Mouse (Mus musculus) stomach, postnatal 0 days (tissue): ENCODE measurements around the gene Naga. TPM values are rescaled to one million over a fixed set of nuclear protein-coding genes. Genes with fewer than 3 reads are reported as not detected.

Experiments used
- ATAC-seq: fragments of 200-750 bp; cut with Nextera tagmentation; 2 replicates; pipeline ENCODE4 v1.8.0; 2017; ENCODE audit not compliant: low FRiP score, low TSS enrichment
- DNase-seq: peaks from one replicate; pipeline ENCODE4 v3.0.0-alpha.2; 2016; ENCODE audit warnings: low spot score
- H3K27ac ChIP-seq: fragments of 300-500 bp; sonication (generic); replicated peaks from 2 replicates; pipeline ENCODE4 v1.5.1; 2014; ENCODE audit warnings: mild to moderate bottlenecking, control low read depth
- H3K27me3 ChIP-seq: fragments of 300-500 bp; sonication (generic); 2 replicates; pipeline ENCODE4 v1.6.1; 2014; ENCODE audit warnings: low read length; ENCODE audit not compliant: control insufficient read depth, insufficient read depth
- H3K36me3 ChIP-seq: fragments of 300-500 bp; sonication (generic); 2 replicates; pipeline ENCODE4 v1.6.1; 2014; ENCODE audit warnings: low read length, mixed read lengths; ENCODE audit not compliant: control insufficient read depth, insufficient read depth
- H3K4me1 ChIP-seq: fragments of 300-500 bp; sonication (generic); replicated peaks from 2 replicates; pipeline ENCODE4 v1.6.1; 2014; ENCODE audit warnings: antibody characterized with exemption; ENCODE audit not compliant: control insufficient read depth, insufficient read depth
- H3K4me2 ChIP-seq: fragments of 300-500 bp; sonication (generic); replicated peaks from 2 replicates; pipeline ENCODE4 v1.6.1; 2014; ENCODE audit warnings: low read depth, mild to moderate bottlenecking, control low read depth, moderate library complexity
- H3K4me3 ChIP-seq: fragments of 300-500 bp; sonication (generic); 2 replicates; pipeline ENCODE4 v1.5.1; 2014; ENCODE audit warnings: low read depth, low read length, control low read depth
- H3K9ac ChIP-seq: fragments of 300-500 bp; sonication (generic); 2 replicates; pipeline ENCODE4 v1.6.1; 2014; ENCODE audit warnings: mild to moderate bottlenecking, low read length, control low read depth, mixed read lengths
- H3K9me3 ChIP-seq: fragments of 300-500 bp; sonication (generic); 2 replicates; pipeline ENCODE4 v1.6.1; 2016; ENCODE audit warnings: low read length; ENCODE audit not compliant: control insufficient read depth
- CTCF ChIP-seq: IDR thresholded peaks from 2 replicates; pipeline ENCODE4 v1.5.1; 2016; ENCODE audit warnings: antibody characterized with exemption, low read depth, mild to moderate bottlenecking, moderate library complexity
- EP300 ChIP-seq: optimal IDR thresholded peaks from 2 replicates; pipeline ENCODE3; 2016; ENCODE audit warnings: antibody characterized with exemption
- WGBS: fragments of 180-500 bp; shearing (Covaris S2); extraction: QIAGEN DNeasy Blood & Tissue Kit; methylation state at CpG from one replicate; pipeline ENCODE4 v1.1.7; 2014; 5-methylcytosine and 5-hydroxymethylcytosine counted together
- polyA plus RNA-seq: library from polyadenylated mRNA; unstranded; fragments of >200 nt; fragmentation: Nextera tagmentation; extraction: Ambion mirVana; gene quantifications from 2 replicates; pipeline ENCODE4 v1.2.1, GENCODE M21; 2015

The Naga gene
- polyA plus RNA-seq, 1 experiment from 2014 or later: 83.1 TPM

DNA sequence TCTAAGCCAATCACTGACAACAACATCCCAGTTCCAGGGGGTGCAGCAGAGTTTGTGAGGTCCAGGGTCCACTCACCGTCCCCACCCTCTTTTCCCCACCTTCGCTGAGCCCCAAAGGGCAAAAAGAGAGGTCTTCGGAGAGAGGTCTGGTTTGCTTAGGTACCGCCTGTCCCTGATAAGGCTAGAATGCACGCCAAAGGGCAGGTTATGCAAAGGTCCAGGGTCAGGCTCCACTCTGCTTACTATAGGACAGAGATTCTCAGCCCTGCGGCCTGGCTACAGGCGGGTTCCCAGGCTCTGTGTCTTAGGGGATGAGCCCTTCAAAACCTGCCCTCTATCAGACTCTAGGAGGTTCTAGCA lies 40.8 kb upstream of the Naga start:
- TF ChIP-seq CTCF (no peak), EP300 (no peak)
- no peaks in the 10 kb centered on the region for H3K9me3 ChIP-seq
- peak overlapping the region; percentile 72 for H3K4me2 ChIP-seq
- peak overlapping the region; percentile 45 for H3K4me3 ChIP-seq
- no peaks in the 10 kb centered on the region for H3K27me3 ChIP-seq
- peak overlapping the region; percentile 92 for H3K27ac ChIP-seq
- no peaks in the 10 kb centered on the region for H3K36me3 ChIP-seq
- WGBS: 30% methylated on average over 7 of the region's 7 CpGs
- DNase-seq (no peak), ATAC-seq (peak; percentile 31; the same call in 1 of the 2 replicates)
- no peaks in the 10 kb centered on the region; the same call in 1 of the 2 replicates for H3K4me1 ChIP-seq
- peak overlapping the region; percentile 71 for H3K9ac ChIP-seq

- H3K27ac ChIP-seq: peak overlapping the region; percentile 92
- H3K4me3 ChIP-seq: peak overlapping the region; percentile 45; the same call in 1 of the 2 replicates
- DNase-seq: no peak
- TF ChIP-seq CTCF (no peak), EP300 (no peak)
- H3K36me3 ChIP-seq: no peaks in the 10 kb centered on the region
- 35% methylated on average over 15 of the region's 15 CpGs for WGBS
- no peaks in the 10 kb centered on the region; the same call in 1 of the 2 replicates for H3K4me1 ChIP-seq
- 0 out of 2 replicates have a peak overlapping the region, but pooled peaks have one; percentile 18 for H3K9ac ChIP-seq
- no peaks in the 10 kb centered on the region for H3K9me3 ChIP-seq
- no peak for ATAC-seq
- peak overlapping the region; percentile 72 for H3K4me2 ChIP-seq
- no peaks in the 10 kb centered on the region for H3K27me3 ChIP-seq
Observed at GRCm38 (mm10) chr15:82378261-82379180, 39.8 kb upstream of the Naga start.

- Histone ChIP-seq H3K36me3 (no peaks in the 10 kb centered on the region), H3K27ac (peak overlapping the region; percentile 92), H3K27me3 (no peaks in the 10 kb centered on the region), H3K4me3 (no peak overlapping the region), H3K9me3 (no peaks in the 10 kb centered on the region), H3K4me2 (peak overlapping the region; percentile 72), H3K4me1 (no peaks in the 10 kb centered on the region; the same call in 1 of the 2 replicates), H3K9ac (no peak overlapping the region)
- 73% methylated on average over 5 of the region's 5 CpGs for WGBS
- ATAC-seq: no peak
- TF ChIP-seq CTCF (no peak), EP300 (no peak)
- DNase-seq: no peak
Observed at GRCm38 (mm10) chr15:82377701-82378100, 39.0 kb upstream of the Naga start.

DNA sequence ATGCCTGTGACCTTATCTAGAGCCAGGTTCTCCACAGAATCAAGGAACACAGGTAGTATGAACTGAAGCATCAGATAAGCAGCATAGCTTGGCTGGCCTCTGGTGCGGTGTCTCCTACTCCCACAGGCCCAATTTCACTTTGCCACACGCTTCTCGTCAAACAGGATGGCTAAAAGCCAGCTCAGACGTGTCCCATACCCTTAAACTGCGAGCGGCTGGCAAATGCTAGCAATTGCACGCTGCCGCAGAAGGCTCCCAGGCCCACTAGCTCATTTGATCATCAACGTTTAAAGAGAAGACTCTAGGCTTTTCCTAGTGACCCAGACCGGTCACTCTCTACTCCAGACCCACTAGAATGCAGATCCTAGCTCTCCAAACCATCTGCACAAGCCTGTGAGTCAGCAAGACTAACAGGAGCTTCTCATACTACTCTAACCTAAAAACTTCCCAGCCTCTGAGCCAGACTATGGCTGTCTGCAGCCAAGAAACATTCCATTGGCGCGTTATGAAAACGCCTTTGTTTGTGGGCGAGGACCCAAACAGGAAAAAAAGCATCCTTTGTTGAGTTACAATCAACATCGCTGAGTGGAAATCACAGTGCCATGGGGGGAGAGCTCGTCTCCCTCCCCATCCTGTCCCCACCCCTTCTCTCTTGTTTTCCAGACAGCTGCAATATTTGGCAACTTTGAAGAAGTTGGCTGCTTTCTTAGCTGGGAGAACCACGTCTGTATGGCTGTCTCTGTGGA lies 37.8 kb upstream of the Naga start:
- TF ChIP-seq CTCF (no peak), EP300 (no peak)
- Histone ChIP-seq H3K4me1 (no peaks in the 10 kb centered on the region; the same call in 1 of the 2 replicates), H3K9ac (no peak overlapping the region), H3K9me3 (no peaks in the 10 kb centered on the region), H3K4me3 (no peak overlapping the region), H3K27me3 (no peaks in the 10 kb centered on the region), H3K27ac (peak overlapping the region; percentile 80), H3K36me3 (no peaks in the 10 kb centered on the region), H3K4me2 (no peak overlapping the region)
- ATAC-seq (peak; percentile 46; the same call in 1 of the 2 replicates), DNase-seq (no peak)
- WGBS: 46% methylated on average over 17 of the region's 17 CpGs

GRCm38 (mm10) chr15:82375855-82376254 lies 37.1 kb upstream of the Naga start:
- Histone ChIP-seq H3K27ac (peak overlapping the region; percentile 80; the same call in 1 of the 2 replicates), H3K4me3 (no peak overlapping the region), H3K9me3 (no peaks in the 10 kb centered on the region), H3K9ac (no peak overlapping the region), H3K4me2 (no peak overlapping the region), H3K36me3 (no peaks in the 10 kb centered on the region), H3K4me1 (no peaks in the 10 kb centered on the region; the same call in 1 of the 2 replicates), H3K27me3 (no peaks in the 10 kb centered on the region)
- no peak for ATAC-seq
- TF ChIP-seq CTCF: no peak
- TF ChIP-seq EP300: no peak
- 78% methylated on average over 9 of the region's 9 CpGs for WGBS
- DNase-seq: no peak
